Mouse (Mus musculus): Measurements from ENCODE around the gene Mical3.

GRCm38 (mm10) chr6:120971797-120972590 lies 158.8 kb downstream of the Mical3 start:
- TF ChIP-seq CTCF (IDR thresholded peaks at IDR 0.05) (no peak), POLR2A (IDR thresholded peaks at IDR 0.05; ENCODE audit: insufficient read depth, low read depth, low read length) (no peak), EP300 (IDR thresholded peaks at IDR 0.05; ENCODE audit: insufficient read depth, low read depth, low read length) (peak; percentile 96)
